Mouse (Mus musculus) cerebral cortex, adult 2 months (tissue): ENCODE measurements around the gene Slc39a5.

Source experiments
- WGBS: fragments of 180-500 bp; shearing (Covaris S2); methylation state at CpG from one replicate; pipeline ENCODE4 v1.1.7; 2018; 5-methylcytosine and 5-hydroxymethylcytosine counted together

Slc39a5 gene

GRCm38 (mm10) chr10:128376455-128377211 is 24.4 kb downstream of the Slc39a5 start, which contains the start of gene Ankrd52:
Gene Ankrd52 (plus strand): TSS chr10:128377115.
- WGBS, result under 1% methylated on average over 73 of the region's 73 CpGs

- 41% methylated on average over 4 of the region's 4 CpGs for WGBS
Measured at GRCm38 (mm10) chr10:128376099-128376454, 25.0 kb downstream of the Slc39a5 start.

DNA sequence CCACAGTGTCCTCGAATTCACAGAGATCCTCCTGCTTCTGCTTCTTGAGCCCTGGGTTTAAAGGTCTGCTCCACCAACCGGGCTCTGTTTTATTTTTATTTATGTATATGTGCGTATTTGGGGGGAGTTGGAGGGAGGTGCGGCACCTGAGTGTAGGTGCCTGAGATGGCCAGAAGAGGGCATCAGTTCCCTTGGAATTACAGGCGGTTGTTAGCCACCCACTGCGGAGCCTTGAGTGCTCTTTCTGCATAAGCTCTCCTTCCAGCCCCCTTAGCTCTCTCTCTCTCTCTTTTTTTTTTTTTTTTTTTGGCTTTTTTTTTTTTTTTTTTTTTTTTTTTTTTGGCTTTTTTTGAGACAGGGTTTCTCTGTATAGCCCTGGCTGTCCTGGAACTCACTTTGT is 26.6 kb downstream of the Slc39a5 start:
- WGBS, result 73% methylated on average over 6 of the region's 6 CpGs

DNA sequence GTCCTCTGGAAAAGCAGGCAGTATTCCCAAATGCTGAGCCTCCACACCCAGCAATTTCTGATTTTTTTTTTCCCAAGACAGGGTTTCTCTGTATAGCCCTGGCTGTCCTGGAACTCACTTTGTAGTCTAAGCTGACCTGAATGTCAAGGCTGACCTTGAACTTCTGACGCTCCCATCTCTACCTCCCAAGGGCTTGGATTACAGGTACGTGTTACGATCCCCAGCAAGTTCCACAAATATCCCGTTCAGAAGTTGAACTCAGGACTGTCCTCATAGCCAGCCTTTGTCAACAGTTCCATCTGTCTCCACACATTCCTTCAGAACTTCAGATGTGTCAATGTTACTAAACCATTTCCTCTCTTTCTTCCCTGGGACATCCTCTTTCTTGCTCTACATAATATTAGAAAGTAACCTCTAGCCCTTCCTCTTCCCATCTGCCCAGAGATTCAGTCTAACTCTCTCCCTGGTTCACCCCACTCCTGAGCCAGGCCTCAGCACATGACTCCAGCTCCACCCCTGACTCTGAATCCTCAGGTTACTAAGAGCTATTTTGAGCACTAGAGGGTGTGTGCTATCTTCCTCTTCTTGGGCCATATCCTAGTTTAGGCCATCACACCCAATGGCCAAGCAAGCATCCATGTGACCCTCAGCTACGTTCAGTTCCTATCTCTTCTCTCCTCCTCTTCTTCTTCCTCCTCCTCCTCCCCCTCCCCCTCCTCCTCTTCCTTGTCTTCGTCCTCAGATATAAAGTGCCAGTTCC is 27.9 kb downstream of the Slc39a5 start:
- WGBS, result 71% methylated on average over 6 of the region's 6 CpGs

DNA sequence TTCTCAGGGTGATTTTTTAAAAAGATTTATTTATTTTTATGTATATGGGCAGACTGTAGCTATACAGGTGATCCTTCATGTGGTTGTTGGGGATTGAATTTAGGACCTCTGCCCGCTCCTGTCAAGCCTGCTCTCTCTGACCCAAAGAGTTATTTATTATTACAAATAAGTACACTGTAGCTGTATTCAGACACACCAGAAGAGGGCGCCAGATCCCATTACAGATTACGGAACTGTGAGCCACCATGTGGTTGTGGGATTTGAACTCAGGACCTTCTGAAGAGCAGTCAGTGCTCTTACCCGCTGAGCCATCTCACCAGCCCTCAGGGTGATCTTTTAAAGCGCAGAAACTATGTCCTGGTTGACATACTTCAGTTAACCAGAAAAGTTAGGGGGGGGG is 28.9 kb downstream of the Slc39a5 start:
- WGBS, result 77% methylated on average over 5 of the region's 5 CpGs

GRCm38 (mm10) chr10:128370601-128371000 is 30.4 kb downstream of the Slc39a5 start:
- 65% methylated on average over 4 of the region's 4 CpGs for WGBS

GRCm38 (mm10) chr10:128370021-128370420 is 31.0 kb downstream of the Slc39a5 start:
- WGBS, result 52% methylated on average over 6 of the region's 6 CpGs

- WGBS, result 62% methylated on average over 6 of the region's 6 CpGs
Measured at GRCm38 (mm10) chr10:128369599-128369998, 31.4 kb downstream of the Slc39a5 start.

- WGBS, result under 1% methylated on average over 9 of the region's 9 CpGs
Measured at GRCm38 (mm10) chr10:128369218-128369543, 31.8 kb downstream of the Slc39a5 start.

DNA sequence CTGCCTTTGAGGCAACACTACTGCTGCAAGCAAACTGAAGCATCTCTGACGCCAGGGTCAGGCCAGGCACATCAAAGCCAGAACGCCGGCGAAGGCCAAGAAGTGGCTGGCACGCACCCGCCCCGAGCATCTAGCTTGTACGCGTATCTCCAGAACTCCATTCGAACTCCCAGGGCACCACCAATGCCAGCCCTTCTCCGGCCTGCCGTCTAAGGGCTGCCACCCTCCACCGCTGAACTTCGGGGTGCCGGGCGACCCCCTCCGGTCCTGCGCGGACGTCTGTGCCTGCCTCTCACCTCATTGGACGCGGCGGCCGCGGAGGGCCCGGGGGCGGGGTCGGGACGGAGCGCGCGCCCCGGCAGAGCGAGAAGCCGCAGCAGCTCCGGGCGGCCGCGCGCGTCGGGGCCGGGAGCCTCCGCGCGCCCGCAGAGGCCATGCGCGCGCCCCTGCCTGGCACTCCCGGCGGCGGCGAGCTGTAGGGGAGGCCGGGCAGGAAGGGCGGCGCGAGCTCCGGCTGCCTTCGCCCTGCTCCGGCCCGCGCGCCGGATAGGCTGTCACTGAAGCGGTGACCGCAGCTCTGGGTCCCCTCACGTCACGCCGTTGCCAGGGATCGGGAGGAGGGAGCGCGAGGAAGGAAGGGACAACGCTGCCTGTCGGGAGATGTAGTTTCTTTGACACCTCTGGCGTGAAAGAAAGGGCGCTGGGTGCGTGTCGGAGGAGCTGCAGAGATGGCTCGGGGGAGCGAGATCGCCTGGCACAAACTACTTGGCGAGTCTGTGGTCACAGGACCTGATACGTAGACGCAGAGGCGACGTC is 32.4 kb downstream of the Slc39a5 start, which contains the start of gene Coq10a:
Coq10a (minus strand) TSS at position 596 of the 816 bp plus-strand sequence.
- WGBS, result under 1% methylated on average over 87 of the region's 87 CpGs

- WGBS, result 6% methylated on average over 19 of the region's 19 CpGs
Measured at GRCm38 (mm10) chr10:128367899-128368401, 33.1 kb downstream of the Slc39a5 start.

DNA sequence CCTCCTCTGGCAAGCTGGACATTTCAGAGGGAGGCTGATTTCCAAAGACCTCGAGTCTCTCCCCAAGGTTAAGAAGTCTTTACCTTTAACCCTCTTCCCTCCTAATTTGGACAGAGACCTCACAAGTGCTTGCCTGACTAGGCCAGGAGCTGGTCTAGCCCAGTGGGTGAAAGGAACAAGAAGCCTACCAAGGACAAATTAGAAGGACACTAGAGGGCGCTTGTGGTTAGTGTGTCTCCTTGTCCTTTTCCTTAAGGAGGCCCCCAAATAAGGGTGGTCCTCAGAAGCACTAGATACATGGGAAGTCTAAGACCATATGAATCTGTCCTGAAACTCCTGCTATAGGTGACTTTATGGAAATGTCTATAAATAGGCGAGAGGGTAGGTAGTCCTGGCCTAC is 38.5 kb downstream of the Slc39a5 start:
- 45% methylated on average over 3 of the region's 3 CpGs for WGBS

GRCm38 (mm10) chr10:128361836-128362235 is 39.2 kb downstream of the Slc39a5 start:
- 84% methylated on average over 6 of the region's 6 CpGs for WGBS

DNA sequence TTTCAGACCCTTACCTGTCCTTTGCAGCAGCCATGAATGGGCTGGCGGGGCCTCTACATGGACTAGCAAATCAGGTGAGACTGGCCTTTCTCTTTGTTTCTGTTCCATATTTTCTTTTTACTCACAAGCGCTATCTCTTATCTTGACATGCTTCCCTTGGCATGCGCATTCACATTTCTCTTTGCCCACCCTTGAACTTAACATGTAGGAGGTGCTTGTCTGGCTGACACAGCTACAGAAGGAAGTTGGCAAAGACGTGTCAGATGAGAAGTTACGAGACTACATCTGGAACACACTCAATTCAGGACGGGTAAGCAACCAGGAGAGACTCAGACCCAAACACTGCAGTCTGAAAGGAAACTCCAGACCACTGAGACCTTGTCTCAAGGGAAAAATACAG is 41.8 kb downstream of the Slc39a5 start:
- 76% methylated on average over 6 of the region's 6 CpGs for WGBS

GRCm38 (mm10) chr10:128358796-128359195 is 42.2 kb downstream of the Slc39a5 start:
- 49% methylated on average over 2 of the region's 2 CpGs for WGBS

DNA sequence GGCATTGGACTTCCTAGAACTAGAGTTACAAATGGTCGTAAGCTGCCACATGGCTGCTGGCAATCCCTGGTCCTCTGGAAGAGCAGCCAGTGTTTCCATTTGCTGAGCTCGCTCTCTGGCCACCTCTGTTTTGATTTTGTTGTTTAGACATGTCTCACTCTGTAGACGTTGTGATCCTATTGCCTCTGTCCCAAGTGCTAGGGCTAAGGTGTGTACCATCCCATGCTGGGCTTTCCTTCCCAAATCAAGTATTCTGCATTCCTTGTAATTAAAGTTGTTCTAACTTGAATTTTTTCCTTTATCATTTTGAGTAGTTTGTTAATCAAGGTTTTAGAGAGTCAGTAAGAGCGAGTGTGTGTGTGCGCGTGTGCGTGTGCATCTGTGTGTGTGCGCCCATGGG is 53.5 kb downstream of the Slc39a5 start:
- 88% methylated on average over 8 of the region's 8 CpGs for WGBS
